Mouse (Mus musculus) retina, embryonic 14.5 days (tissue): ENCODE results near the gene Cdk12.

Experiments
- DNase-seq: peaks from one replicate; pipeline ENCODE4 v3.0.0-alpha.2; 2015; ENCODE audit warnings: low spot score

Cdk12 gene

DNA sequence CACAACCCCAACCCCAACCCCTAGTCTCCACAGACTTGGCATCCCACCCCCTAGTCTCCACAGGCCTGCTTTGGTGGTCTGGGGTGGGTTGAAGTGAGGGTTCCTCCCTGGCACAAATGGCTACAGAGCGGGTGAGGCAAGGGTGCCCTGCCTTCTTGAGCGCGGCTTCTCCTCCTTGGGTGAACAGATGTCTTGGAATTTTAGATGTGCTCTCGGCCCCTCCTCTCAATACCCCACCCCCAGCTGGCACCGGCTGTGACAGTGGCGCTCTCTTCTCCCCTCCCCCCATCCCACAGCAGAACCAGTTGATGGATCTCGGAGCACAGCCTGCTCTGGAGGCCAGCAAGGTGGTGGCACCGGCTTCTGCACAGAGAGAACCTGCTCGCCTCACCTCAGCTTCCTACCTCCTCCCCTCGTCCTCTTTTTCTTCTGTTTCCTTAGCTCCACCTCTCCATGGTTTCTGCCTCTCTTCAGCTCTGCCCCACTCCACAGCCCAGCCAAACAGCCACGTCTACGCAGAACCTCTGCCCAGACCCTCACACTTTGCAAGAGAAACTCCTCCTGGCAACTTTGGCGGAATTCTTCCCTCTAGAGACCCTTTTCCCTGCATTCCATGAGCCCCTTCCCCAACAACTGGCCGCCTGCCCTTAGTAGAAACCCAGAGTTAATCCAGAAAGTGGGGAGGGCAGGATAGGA is 115.7 kb downstream of the Cdk12 start:
- DNase-seq: no peak

GRCm38 (mm10) chr11:98319120-98319519 is 116.3 kb downstream of the Cdk12 start:
- DNase-seq: no peak

DNA sequence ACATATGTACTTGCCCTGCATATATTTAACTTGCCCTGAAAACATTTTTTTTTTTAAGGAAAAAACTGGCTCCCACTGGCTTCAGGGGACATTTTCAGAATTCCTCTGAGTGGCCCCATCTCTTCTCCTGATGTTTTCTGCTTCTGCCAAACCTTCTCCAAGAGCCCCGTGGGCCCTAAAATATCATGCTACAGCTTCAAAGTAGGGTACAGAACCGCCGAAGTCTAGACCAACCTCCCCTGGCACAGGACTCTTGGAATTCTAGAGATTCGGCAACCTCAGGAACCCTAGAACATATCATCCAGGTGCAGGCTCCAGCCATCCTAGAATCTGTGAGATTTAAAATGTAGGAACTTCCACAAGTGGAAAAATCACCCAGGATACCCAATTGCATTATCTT is 116.7 kb downstream of the Cdk12 start:
- no peak for DNase-seq

GRCm38 (mm10) chr11:98319944-98320343 is 117.1 kb downstream of the Cdk12 start:
- no peak for DNase-seq

DNA sequence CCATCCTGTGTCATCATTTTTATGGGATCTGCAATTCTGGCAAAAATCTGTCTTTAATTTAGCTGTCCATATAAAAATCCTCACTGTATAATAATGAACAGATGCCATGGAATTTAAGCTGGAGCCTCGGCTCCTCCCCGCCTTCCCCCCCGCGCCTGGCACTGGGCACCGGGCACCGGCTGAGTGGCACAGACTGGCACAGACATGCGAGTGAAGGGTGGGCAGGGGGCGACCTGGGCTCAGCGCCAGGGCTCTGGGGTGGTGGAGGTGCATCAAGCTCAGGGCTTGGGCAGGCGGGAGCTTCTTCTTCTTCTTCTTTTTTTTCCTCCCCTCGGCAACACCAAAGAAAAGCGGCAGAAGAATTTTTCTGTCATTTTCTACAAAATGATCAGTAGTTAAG is 117.5 kb downstream of the Cdk12 start:
- no peak for DNase-seq

- DNase-seq: no peak
These were observed 118.2 kb downstream of the Cdk12 start for GRCm38 (mm10) chr11:98320806-98321676.

GRCm38 (mm10) chr11:98321677-98322003 is 118.8 kb downstream of the Cdk12 start:
- no peak for DNase-seq

DNA sequence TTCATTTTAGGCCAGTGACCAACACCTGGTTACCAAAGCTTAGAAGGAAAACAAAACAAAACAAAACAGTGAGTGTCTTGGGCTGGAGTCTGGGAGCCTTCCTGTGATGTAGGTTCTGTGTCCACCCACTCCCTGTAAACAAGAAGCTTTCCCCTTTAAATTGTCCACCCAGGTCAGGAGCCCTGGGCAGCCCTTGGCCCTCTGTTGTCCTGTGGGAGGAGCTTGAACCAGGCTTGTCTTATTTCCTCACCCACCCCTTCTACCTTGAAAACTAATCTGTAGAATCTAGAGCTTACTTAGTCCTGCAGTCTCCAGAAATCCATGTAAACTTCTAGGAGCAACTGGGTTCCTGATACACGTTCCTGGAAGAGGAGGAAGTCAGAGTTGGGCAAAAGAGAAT is 119.3 kb downstream of the Cdk12 start:
- no peak for DNase-seq

DNA sequence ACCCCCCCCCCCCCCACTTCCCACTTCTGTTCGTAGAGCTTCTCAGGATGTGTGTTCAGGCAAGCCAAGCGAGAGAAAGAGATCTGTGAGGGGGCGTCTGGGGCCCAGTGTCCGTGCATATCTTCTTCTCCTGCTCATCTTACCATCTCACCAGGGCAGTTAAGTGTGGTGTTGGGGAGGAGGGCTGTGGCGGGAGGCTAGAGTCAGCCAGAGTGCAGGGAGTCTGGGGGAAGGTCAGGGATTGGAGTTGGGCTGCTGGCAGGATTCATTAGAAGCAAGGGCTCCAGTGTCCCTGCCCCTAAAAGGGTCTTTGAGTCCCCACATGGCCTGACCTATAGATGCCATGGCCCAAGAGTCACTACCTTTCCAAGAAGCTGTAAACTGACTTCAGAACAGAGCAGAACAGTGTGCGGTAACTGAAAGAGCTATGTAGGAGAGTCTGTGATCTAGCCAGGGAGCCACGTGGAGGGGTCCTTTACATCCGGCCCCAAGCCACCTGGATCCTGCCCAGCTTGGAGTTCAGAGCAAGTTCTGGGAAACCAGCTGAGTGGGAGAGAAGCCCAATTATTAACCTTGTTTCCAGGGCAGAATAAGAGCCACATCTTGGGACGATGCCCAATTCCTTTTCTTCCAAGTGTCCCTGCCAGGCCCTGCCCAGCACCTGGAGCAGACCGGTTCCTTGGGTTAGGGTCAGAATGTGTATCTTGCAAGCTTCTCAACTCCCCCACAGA is 120.4 kb downstream of the Cdk12 start:
- no peak for DNase-seq

GRCm38 (mm10) chr11:98323933-98324332 is 121.1 kb downstream of the Cdk12 start:
- peak; percentile 64 for DNase-seq

- no peak for DNase-seq
These were observed 122.4 kb downstream of the Cdk12 start for GRCm38 (mm10) chr11:98325191-98325820.

DNA sequence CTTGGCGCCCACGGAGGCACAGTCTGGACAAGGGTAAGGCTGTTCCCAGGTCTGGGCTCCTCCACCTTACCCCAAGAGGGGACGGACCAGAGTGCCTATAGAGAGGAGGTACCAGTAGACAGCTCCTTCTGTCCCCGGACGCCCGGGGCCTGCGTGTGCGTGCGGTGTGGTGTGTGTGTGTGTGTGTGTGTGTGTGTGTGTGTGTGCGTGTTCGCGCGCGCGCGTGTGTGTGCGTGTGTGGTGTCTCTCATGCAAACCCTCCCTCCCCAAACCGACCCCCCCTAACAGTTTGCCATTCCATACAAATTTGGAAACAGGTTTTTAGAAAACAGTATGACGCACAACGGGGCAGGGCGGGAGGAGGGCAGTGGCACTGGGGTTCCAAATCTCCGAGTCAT is 123.0 kb downstream of the Cdk12 start:
- no peak for DNase-seq

- no peak for DNase-seq
These were observed 123.9 kb downstream of the Cdk12 start for GRCm38 (mm10) chr11:98326741-98327135.

DNA sequence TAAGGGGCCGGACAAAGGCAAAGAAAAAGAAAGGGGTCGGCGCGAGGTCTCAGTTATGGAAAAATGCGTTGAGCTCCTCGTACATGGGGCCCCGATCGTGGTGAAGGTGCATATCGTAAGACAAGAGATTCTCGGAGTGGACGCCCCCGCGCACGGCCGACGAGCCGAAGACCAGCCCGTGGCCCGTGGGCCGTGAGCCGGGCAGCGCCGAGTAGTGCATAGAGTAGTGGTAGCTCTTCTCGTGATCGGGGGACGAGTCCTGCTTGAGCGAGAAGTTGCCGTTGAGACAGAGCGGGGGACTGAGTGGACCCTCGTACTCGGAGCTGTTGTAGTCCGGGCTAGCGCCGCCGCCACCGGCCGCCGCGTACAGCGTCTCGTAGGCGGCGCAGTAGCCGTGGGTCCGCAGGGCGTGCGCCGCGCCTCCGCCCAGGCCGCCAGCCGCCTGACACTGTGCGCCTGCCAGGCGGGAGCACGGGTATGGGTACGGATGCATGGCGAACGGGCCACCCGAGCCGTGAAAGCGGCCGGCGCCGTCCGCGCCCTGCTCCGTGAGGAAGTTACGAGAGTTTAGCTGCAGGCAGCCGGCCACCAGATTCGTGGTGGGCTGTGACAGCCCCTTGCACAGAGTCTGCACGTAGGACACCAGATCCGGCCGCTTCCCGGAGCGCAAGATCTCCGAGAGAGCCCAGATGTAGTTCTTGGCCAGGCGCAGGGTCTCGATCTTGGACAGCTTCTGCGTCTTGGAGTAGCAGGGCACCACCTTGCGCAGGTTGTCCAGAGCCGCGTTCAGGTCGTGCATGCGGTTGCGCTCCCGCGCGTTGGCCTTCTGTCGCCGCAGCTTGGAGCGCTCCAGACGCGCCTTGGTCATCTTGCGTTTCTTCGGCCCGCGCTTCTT is 124.5 kb downstream of the Cdk12 start:
- DNase-seq: no peak

- DNase-seq: no peak
These were observed 125.1 kb downstream of the Cdk12 start for GRCm38 (mm10) chr11:98328031-98328370.
